Mouse (Mus musculus) myocyte (in vitro differentiated cells): ENCODE results near the gene Cd300a.

Experiments
- MAX ChIP-seq: IDR thresholded peaks from one replicate; pipeline ENCODE4 v1.6.1; 2011; ENCODE audit warnings: low read depth, mild to moderate bottlenecking, control low read depth
- POLR2A ChIP-seq: IDR thresholded peaks from one replicate; pipeline ENCODE4 v1.6.1; 2011; ENCODE audit warnings: low read depth, mild to moderate bottlenecking, control low read depth, moderate library complexity; ENCODE audit not compliant: insufficient read length
- POLR2AphosphoS2 ChIP-seq: IDR thresholded peaks from one replicate; pipeline ENCODE4 v1.6.1; 2011; ENCODE audit warnings: low read depth, control low read depth; ENCODE audit not compliant: insufficient read length

- TF ChIP-seq POLR2A: no peak
- no peak for TF ChIP-seq MAX
- TF ChIP-seq POLR2AphosphoS2: no peak
Observed at GRCm38 (mm10) chr11:114852311-114853173, 37.3 kb upstream of the Cd300a start.
